Mouse (Mus musculus) cerebellum, adult 8-10 months (tissue): ENCODE results near the gene Mta1.
A peak's percentile ranks its signal among the peaks of the same experiment; 100 is the strongest.

Experiments
- DNase-seq: peaks from one replicate; pipeline ENCODE4 v3.0.0; 2022

Gene Mta1

GRCm38 (mm10) chr12:113136492-113137020, 38.5 kb downstream of the Mta1 start:
- no peak for DNase-seq

- DNase-seq: no peak
These were observed 39.5 kb downstream of the Mta1 start for GRCm38 (mm10) chr12:113137260-113138213.

DNA sequence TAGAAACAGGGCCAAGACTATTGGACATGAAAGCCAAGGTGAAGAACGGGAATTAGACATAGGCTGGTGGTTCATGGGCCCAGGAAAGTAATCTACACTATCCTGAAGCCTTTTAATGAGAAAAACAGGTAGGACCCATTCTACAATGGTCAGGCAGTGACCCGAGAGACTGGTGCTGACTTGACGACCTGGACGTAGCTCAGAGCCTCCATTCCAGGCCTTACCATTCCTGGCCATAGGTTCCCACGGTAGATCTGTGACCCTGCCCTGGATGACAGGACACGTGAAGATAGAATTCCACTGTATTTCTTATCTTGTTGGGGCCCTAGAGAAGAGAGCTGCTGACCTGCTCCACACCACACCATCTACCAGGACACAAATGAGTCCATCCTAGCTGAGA, 40.2 kb downstream of the Mta1 start:
- no peak for DNase-seq

- DNase-seq: no peak
These were observed 41.1 kb downstream of the Mta1 start for GRCm38 (mm10) chr12:113138901-113139864.

DNA sequence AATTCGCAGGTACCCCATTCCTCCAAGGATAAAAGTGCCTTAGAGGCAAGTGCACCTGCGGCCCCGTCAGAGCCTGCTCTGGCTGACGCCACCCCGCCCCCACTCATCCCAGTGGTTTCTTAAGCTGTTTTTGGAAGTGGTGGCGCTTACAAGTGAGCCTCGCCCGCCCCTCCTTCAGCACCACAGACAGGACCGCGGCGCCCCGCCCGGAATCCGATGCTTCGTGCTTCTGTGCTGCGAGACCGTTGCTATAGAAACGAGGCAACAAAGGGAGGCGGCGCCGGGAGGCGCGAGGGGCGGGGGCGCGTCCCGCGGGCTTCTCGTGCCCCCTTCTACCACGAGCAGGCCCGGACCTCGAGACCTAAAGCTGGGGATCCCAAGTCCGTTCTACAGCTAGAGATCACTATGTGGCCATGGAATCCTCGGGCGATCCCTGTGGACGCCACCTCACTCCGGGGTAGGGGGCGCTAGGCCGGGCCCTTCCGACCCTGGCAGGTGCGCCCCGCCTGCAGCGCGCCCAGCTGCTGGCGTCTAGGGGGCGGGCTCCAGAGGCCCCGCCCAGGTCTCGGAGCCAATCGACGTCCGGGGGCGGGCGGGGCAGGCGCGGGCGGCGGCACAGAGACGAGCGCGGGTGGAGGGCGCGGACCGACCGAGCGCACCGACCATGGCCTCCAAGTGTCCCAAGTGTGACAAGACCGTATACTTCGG, 42.0 kb downstream of the Mta1 start, which contains the start of gene Crip2:
TSS of gene Crip2 (plus strand) at position 329 of the 708 bp plus-strand sequence.
- no peak for DNase-seq

DNA sequence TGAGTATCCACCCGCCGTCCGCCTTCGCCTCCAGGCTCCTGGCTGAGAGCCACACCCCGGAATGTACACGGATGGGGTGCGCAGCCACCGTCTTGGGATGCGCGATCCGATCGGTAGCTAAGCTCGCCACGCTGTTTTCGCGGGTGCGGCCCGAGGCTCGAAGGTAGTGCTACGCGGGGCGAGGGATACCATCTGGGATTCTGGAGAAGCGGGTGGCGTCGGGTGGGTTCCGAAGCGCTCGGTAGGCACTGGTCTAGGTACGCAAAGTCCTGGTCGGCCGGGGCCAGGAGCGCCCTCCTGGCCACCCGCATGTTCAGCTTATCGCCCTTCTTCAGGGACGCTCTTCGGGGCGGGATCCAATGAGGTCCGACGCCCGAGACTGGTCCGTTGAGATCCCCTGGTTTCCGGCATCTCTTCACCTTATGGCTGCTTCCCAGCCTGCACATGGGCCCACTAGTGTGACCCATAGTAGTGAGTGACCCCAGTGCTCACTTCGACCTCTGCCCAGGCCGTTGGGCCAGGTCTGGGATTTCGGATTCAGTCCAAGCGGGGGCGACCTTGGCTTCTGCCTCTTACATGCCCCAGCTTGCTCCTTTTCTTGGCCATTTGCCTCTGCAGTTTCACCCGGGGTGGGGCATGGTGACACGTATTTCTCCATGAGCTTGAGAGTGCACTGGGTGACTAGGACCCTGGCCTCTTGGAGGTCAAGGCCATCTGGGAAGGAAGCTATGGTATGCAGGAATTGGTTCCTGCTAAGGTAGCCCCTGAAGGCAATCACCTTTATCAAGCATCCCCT, 42.7 kb downstream of the Mta1 start:
- DNase-seq: no peak

- no peak for DNase-seq
These were observed 43.5 kb downstream of the Mta1 start for GRCm38 (mm10) chr12:113141531-113141973.

GRCm38 (mm10) chr12:113142021-113142975, 44.2 kb downstream of the Mta1 start:
- no peak for DNase-seq

GRCm38 (mm10) chr12:113143164-113143563, 45.1 kb downstream of the Mta1 start:
- DNase-seq: no peak

GRCm38 (mm10) chr12:113144001-113144756, 46.1 kb downstream of the Mta1 start:
- no peak for DNase-seq

DNA sequence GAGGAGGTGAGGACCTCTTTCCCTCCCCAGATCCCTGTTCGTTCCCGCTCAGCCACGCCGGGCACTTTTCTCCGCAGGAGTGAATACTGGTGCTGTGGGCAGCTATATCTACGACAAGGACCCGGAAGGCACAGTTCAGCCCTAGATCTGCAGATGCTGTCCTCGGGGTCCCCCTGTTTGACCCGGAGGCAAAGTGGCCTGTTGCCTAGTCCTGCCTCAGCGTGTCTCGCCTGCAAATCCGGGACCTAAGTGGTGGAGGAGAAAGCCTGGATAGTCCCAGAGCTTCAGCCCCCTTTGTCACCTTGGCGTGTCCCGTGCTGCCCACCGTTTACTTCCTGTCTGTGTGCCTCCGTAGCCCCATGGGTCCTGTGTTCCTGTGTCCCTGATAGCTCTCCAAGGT, 46.8 kb downstream of the Mta1 start:
- no peak for DNase-seq

DNA sequence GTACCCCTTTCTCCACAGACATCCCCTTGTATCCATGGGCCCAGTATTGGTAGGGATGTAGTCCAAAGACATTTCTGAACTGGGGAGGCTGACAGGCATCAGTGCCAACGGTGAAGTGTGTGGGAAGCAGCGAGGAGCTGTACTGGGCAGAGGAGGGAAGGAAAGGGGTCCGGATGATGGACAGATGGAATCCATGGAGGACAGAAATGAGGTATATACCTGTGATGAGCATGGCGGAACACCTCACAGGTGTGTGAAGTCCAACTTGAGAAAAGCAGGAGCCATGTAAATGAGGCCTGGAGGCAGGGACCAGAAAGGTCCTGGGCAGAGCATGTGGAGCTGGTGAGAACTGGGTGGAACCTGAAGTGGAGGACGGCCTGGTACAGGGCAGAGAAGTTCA, 47.5 kb downstream of the Mta1 start:
- DNase-seq: no peak

- peak; percentile 87 for DNase-seq
These were observed 48.3 kb downstream of the Mta1 start, which contains the start of gene Crip1 for GRCm38 (mm10) chr12:113146112-113147057. Crip1 (plus strand) TSS chr12:113146316.

DNA sequence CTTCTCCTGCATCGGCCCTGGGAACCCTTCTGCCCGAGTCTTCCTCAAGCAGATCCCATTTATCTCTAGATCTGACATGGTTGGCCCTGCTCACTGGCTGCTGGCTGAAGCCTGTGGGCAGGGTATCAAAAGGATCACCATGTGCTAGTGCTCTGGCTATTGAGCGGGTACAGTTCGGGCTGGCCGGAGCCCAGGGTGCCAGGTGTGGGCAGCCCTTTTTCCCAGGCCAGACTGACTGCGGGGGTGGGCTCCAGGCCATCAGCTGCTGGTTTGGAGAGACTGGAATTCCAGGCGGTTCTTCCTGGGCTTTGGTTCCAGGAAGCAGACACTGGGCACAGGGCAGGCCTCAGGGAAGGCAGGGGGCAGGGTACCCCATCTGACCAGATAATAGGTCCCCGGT, 49.4 kb downstream of the Mta1 start:
- DNase-seq: peak; percentile 61

GRCm38 (mm10) chr12:113148381-113149035, 50.4 kb downstream of the Mta1 start:
- DNase-seq: no peak

DNA sequence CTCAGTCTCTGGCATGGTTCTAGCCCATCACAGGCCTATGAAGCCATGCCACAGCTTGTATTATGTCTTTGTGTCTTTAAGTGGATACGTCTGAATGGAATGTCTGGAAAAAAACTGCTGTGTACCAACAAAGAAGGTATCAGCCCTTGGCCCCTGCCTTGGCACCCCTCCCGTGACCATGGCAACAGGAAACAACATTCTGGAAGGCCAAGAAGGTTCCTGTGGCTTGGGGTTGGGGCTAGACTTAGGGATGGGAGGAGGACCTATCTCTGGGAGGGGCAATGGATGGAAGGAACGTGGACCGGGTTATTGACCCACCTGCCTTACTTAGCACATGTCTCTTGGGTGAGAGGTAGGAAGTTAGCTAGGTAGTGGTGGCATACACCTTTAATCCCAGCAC, 51.3 kb downstream of the Mta1 start:
- DNase-seq: no peak

- DNase-seq: no peak
These were observed 51.8 kb downstream of the Mta1 start for GRCm38 (mm10) chr12:113149896-113150295.

DNA sequence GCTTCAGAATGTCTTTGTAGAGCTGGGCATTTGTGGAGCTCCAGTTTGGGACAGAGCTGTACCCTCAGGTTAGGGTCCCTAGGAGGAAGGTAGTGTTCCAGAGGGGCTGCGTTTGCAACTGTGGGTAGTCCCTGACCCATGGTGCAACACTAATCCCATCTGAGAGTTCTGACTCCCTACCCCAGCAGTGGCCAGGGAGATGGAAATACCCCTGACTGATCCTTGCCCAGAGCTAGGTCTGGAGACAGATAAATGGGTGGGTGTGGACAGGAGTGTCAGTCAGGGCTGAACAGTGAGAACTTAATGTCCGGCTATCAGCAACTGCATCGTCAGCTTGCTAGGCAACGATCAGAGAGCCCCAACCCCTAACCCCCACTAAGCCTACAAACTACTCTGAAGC, 52.5 kb downstream of the Mta1 start:
- DNase-seq: no peak
